Mouse (Mus musculus) NIH3T3 (cell line): ENCODE measurements at regions not wholly inside any gene's neighbourhood (a gene's known extent, or its start where the extent isn't known, plus 50 kb on each side); places are given as distances from the start of the nearest gene placed in this dataset.

ENCODE experiments used
- DNase-seq: peaks from one replicate; pipeline ENCODE4 v3.0.0-alpha.2; 2012; ENCODE audit warnings: low read depth

GRCm38 (mm10) chr13:39774554-39774953 lies 586.7 kb downstream of the Ofcc1 start:
- no peak for DNase-seq

- DNase-seq: no peak
Measured at GRCm38 (mm10) chr13:39774111-39774510, 587.1 kb downstream of the Ofcc1 start.

GRCm38 (mm10) chr13:39769228-39769627 lies 592.0 kb downstream of the Ofcc1 start:
- DNase-seq: no peak

GRCm38 (mm10) chr13:39766897-39767296 lies 594.4 kb downstream of the Ofcc1 start:
- no peak for DNase-seq
